Mouse (Mus musculus): ENCODE results near the gene Vhl. TPM values are rescaled to one million over a fixed set of nuclear protein-coding genes. Genes with fewer than 3 reads are reported as not detected.
A peak's percentile ranks its signal among the peaks of the same experiment; 100 is the strongest.

The Vhl gene
- total and polyA plus RNA-seq, 2 experiments from 2014 or later = 64.9 to 86.1 TPM

DNA sequence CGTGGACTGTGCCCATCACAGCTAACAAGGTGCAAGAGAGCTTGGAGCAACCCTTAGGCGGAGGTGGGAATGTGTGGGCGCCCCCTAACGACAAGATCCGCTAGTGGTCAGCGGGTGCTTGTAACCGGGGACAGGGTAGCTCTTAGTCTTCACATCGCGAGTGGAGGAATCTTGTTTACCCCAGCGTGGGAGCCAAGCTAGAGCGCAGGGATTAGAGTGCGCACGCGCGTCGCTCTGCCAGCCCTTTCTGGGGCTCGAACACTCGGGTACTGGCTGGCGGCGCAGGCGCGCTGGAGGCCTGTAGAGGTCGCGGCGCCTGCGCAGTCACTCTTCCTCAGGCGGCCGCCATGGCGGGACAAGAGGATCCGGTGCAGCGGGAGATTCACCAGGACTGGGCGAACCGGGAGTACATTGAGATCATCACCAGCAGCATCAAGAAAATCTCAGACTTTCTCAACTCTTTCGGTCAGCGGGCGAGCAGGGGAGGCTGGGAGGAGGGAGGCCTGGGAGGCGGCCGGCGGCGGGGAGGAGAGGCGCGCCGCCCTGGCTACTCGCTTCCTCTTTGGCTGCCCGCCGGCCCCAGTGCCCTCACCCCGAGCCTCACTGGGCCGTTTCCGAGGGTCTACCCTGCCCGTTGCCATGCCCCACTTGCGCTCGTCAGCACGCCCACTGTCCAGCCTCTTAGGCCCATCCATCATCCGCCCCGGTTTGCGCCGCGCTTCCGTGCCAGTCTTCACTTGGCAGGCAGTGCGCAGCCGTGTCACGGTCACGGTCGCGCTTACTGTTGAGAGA, 19.1 kb upstream of the Vhl start, which contains the start of gene Brk1:
Brk1 (plus strand) TSS at position 341 of the 792 bp plus-strand sequence.
- Histone ChIP-seq H3K27me3 (ENCODE audit: insufficient read depth, low read length) (no peaks in the 10 kb centered on the region), H3K4me2 (ENCODE audit: low read depth, low read length, poor library complexity, severe bottlenecking) (peak within 1 kb of the TSS; percentile 84), H3K4me1 (ENCODE audit: insufficient read depth, low read length) (peaks cover 7% of the 10 kb centered on the region; the same call in 1 of the 2 replicates), H3K4me3 (ENCODE audit: low read depth, low read length) (peak within 1 kb of the TSS; percentile 95), H3K9ac (replicated peaks; ENCODE audit: low read length, poor library complexity, severe bottlenecking) (peak within 1 kb of the TSS; percentile 90), H3K9me3 (ENCODE audit: low read length) (no peaks in the 10 kb centered on the region), H3K36me3 (ENCODE audit: insufficient read depth, low read length) (no peaks in the 10 kb centered on the region), H3K27ac (ENCODE audit: low read depth, low read length) (peak within 1 kb of the TSS; percentile 86)
- under 1% methylated on average over 56 of the region's 65 CpGs for WGBS
- peak; percentile 92 for ATAC-seq (ENCODE audit: low FRiP score)
- peak; percentile 68 for TF ChIP-seq CTCF (IDR thresholded peaks at IDR 0.05)
- peak; percentile 96 for DNase-seq (ENCODE audit: low spot score)

DNA sequence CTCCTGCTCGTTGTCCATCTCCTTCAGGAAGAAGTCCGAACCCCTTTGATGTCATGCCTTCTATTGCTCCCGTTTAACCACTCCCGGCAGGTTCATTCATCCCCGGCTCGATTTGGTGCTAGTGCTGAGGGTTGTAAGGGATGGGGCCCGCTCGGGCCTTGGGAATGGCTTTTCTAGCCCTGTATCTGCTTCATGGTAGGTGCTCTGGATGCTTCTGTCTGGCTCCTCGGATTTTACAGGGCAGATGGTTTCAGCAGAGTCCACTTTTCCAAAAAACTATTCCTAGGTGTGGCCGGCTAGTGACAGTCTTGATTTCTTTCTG, 18.6 kb upstream of the Vhl start:
- no peak for TF ChIP-seq CTCF (IDR thresholded peaks at IDR 0.05)
- peak overlapping the region; percentile 95 for H3K4me3 ChIP-seq (ENCODE audit: low read depth, low read length)
- ATAC-seq (ENCODE audit: low FRiP score) = no peak
- H3K4me1 ChIP-seq (ENCODE audit: insufficient read depth, low read length) = peaks cover 7% of the 10 kb centered on the region; the same call in 1 of the 2 replicates
- peak overlapping the region; percentile 90 for H3K9ac ChIP-seq (replicated peaks; ENCODE audit: low read length, poor library complexity, severe bottlenecking)
- H3K9me3 ChIP-seq (ENCODE audit: low read length) = no peaks in the 10 kb centered on the region
- peak overlapping the region; percentile 86 for H3K27ac ChIP-seq (ENCODE audit: low read depth, low read length)
- DNase-seq (ENCODE audit: low spot score) = no peak
- 5% methylated on average over 10 of the region's 10 CpGs for WGBS
- H3K36me3 ChIP-seq (ENCODE audit: insufficient read depth, low read length) = no peaks in the 10 kb centered on the region
- peak overlapping the region; percentile 84 for H3K4me2 ChIP-seq (ENCODE audit: low read depth, low read length, poor library complexity, severe bottlenecking)
- H3K27me3 ChIP-seq (ENCODE audit: insufficient read depth, low read length) = no peaks in the 10 kb centered on the region

DNA sequence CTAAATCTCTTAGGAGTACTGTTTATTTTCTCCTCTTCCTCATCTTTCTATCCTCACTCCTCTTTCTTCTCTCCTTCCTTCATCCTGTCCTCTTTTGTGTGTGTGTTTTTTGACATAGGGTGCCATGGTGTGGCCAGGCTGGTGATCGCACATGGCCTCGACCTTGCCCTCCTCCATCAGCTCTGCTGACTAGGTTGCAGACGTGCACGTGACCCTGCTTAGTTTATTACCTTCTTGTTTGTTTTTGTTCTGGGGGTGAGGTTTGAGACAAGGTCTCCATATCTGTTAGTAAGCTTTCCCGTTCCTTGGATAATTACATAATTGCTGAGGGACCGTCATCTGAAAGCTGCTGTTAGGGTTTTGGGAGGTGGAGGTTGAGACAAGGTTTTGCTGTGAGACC, 14.9 kb upstream of the Vhl start:
- no peak for TF ChIP-seq CTCF (IDR thresholded peaks at IDR 0.05)
- no peak for DNase-seq (ENCODE audit: low spot score)
- no peaks in the 10 kb centered on the region for H3K36me3 ChIP-seq (ENCODE audit: insufficient read depth, low read length)
- H3K4me3 ChIP-seq (ENCODE audit: low read depth, low read length) = no peak overlapping the region
- no peaks in the 10 kb centered on the region for H3K9me3 ChIP-seq (ENCODE audit: low read length)
- peaks cover 7% of the 10 kb centered on the region; the same call in 1 of the 2 replicates for H3K4me1 ChIP-seq (ENCODE audit: insufficient read depth, low read length)
- WGBS = 91% methylated on average over 6 of the region's 6 CpGs
- ATAC-seq (ENCODE audit: low FRiP score) = no peak
- no peak overlapping the region for H3K27ac ChIP-seq (ENCODE audit: low read depth, low read length)
- H3K27me3 ChIP-seq (ENCODE audit: insufficient read depth, low read length) = no peaks in the 10 kb centered on the region
- no peak overlapping the region for H3K9ac ChIP-seq (replicated peaks; ENCODE audit: low read length, poor library complexity, severe bottlenecking)
- no peak overlapping the region for H3K4me2 ChIP-seq (ENCODE audit: low read depth, low read length, poor library complexity, severe bottlenecking)

DNA sequence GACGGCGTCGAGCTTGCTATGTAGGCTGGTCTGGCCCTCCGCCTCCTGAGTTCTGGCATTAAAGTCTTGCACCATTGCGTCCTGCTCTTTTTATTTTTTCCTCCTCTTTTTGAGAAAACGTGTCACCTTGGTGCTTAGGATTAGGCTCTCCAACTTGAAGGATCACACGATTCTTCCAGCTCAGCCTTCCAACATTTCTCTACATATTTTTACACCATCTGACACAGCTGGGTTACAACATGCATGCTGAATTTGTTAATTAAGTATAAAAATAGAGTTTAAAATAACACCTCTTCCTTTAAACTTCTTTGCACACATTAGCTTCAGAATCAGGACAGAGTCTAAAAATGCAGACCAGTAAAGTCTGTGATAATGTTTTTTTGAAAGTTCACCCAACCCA, 14.5 kb upstream of the Vhl start:
- DNase-seq (ENCODE audit: low spot score) = no peak
- 94% methylated on average over 7 of the region's 7 CpGs for WGBS
- no peak overlapping the region for H3K27ac ChIP-seq (ENCODE audit: low read depth, low read length)

DNA sequence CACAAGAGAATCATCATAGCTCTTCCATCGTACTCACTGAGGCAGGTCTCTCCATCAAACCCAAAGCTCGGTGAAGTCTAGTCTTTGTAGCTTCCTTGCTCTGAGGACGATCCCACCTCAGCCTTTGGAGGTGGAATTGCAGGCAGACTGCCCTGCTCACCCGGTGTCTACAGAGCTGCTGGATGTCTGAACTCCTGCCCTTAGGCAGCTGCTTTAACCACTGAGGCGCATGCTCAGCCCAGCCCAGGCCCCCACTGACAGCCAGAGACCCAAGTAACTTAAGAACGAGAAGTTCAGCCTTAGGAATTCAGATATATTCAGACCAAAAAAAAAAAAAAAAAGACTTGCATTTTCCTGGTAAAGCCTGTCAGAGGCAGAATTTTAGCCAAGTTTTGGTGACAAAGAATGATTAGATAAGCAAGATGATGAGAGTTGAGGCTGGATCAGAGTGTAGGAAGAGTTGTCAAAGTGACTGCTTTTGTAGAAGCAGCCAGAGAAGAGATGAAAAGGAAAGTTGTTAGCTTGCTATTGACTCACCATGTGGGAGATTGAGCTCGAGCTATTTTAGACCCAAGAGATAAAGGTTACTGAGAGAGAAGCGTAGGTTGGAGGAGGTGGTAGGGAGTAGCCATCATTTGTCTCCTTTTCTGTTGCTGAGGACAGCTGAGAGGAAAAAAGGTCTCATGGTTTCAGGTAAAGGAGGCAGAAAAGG, 11.3 kb upstream of the Vhl start:
- ATAC-seq (ENCODE audit: low FRiP score) (no peak), DNase-seq (ENCODE audit: low spot score) (no peak)
- Histone ChIP-seq H3K36me3 (ENCODE audit: insufficient read depth, low read length) (peaks cover 26% of the 10 kb centered on the region), H3K9me3 (ENCODE audit: low read length) (no peaks in the 10 kb centered on the region), H3K4me3 (ENCODE audit: low read depth, low read length) (no peak overlapping the region), H3K27me3 (ENCODE audit: insufficient read depth, low read length) (no peaks in the 10 kb centered on the region), H3K27ac (ENCODE audit: low read depth, low read length) (no peak overlapping the region), H3K4me2 (ENCODE audit: low read depth, low read length, poor library complexity, severe bottlenecking) (no peak overlapping the region), H3K4me1 (ENCODE audit: insufficient read depth, low read length) (no peaks in the 10 kb centered on the region), H3K9ac (replicated peaks; ENCODE audit: low read length, poor library complexity, severe bottlenecking) (no peak overlapping the region)
- TF ChIP-seq CTCF (IDR thresholded peaks at IDR 0.05) = no peak
- WGBS = 93% methylated on average over 8 of the region's 8 CpGs

More for the DNA sequence above, 14.5 kb upstream of the Vhl start:
- Histone ChIP-seq H3K4me1 (ENCODE audit: insufficient read depth, low read length) (peaks cover 7% of the 10 kb centered on the region; the same call in 1 of the 2 replicates), H3K9me3 (ENCODE audit: low read length) (no peaks in the 10 kb centered on the region), H3K4me3 (ENCODE audit: low read depth, low read length) (no peak overlapping the region), H3K4me2 (ENCODE audit: low read depth, low read length, poor library complexity, severe bottlenecking) (no peak overlapping the region), H3K9ac (replicated peaks; ENCODE audit: low read length, poor library complexity, severe bottlenecking) (no peak overlapping the region), H3K27me3 (ENCODE audit: insufficient read depth, low read length) (no peaks in the 10 kb centered on the region), H3K36me3 (ENCODE audit: insufficient read depth, low read length) (peaks cover under 1% of the 10 kb centered on the region; the same call in 1 of the 2 replicates)
- ATAC-seq (ENCODE audit: low FRiP score) = no peak
- no peak for TF ChIP-seq CTCF (IDR thresholded peaks at IDR 0.05)

DNA sequence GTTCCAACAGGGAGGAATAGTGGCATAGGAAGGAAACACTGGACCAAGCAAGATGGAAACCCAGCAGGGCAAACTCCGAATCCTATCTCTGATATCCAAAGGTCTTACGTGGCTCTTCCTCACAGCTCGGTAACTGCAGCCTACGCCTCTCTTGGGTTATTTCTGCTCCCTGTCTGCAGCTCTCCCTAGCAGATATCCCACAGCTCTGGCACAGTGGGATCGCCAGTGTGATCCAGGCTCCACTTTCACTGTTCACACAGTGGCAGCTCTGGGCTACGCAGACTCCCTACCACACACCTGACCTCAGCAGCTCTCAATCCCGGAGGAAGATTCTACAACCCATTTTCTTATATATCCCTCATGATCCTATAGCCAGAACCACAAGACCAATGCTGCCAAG, 9.6 kb upstream of the Vhl start:
- DNase-seq (ENCODE audit: low spot score) (no peak), ATAC-seq (ENCODE audit: low FRiP score) (no peak)
- H3K27me3 ChIP-seq (ENCODE audit: insufficient read depth, low read length) = no peaks in the 10 kb centered on the region
- no peaks in the 10 kb centered on the region for H3K4me1 ChIP-seq (ENCODE audit: insufficient read depth, low read length)
- H3K9me3 ChIP-seq (ENCODE audit: low read length) = no peaks in the 10 kb centered on the region
- no peak overlapping the region for H3K4me3 ChIP-seq (ENCODE audit: low read depth, low read length)
- H3K4me2 ChIP-seq (ENCODE audit: low read depth, low read length, poor library complexity, severe bottlenecking) = no peak overlapping the region
- H3K9ac ChIP-seq (replicated peaks; ENCODE audit: low read length, poor library complexity, severe bottlenecking) = no peak overlapping the region
- H3K27ac ChIP-seq (ENCODE audit: low read depth, low read length) = no peak overlapping the region
- TF ChIP-seq CTCF (IDR thresholded peaks at IDR 0.05) = no peak
- WGBS = 99% methylated on average over 7 of the region's 7 CpGs
- H3K36me3 ChIP-seq (ENCODE audit: insufficient read depth, low read length) = peaks cover 33% of the 10 kb centered on the region

All from midbrain, postnatal 0 days (tissue).